Mouse (Mus musculus) forebrain, embryonic 15.5 days (tissue): ENCODE results near the gene Napepld. TPM values are rescaled to one million over a fixed set of nuclear protein-coding genes. Genes with fewer than 3 reads are reported as not detected.
"Not testable (repeated sequence)": the region's sequence is repeated elsewhere in the genome, so short reads cannot be mapped to it uniquely, and the experiment has no call there.

Experiments
- ATAC-seq: fragments of 200-750 bp; cut with Nextera tagmentation; replicated peaks from 2 replicates; pipeline ENCODE4 v1.8.0; 2017; ENCODE audit warnings: mild to moderate bottlenecking, moderate TSS enrichment, moderate library complexity
- H3K27ac ChIP-seq: fragments of 300-500 bp; sonication (generic); replicated peaks from 2 replicates; pipeline ENCODE4 v1.5.1; 2015; ENCODE audit warnings: mild to moderate bottlenecking, inconsistent platforms
- H3K27me3 ChIP-seq: fragments of 300-500 bp; sonication (generic); 2 replicates; pipeline ENCODE4 v1.6.1; 2015; ENCODE audit warnings: inconsistent platforms
- H3K36me3 ChIP-seq: fragments of 300-500 bp; sonication (generic); 2 replicates; pipeline ENCODE4 v1.6.1; 2015; ENCODE audit warnings: mild to moderate bottlenecking, inconsistent platforms
- H3K4me1 ChIP-seq: fragments of 300-500 bp; sonication (generic); 2 replicates; pipeline ENCODE4 v1.6.1; 2015; ENCODE audit warnings: inconsistent platforms
- H3K4me2 ChIP-seq: fragments of 300-500 bp; sonication (generic); replicated peaks from 2 replicates; pipeline ENCODE4 v1.6.1; 2015; ENCODE audit warnings: mild to moderate bottlenecking, inconsistent platforms
- H3K4me3 ChIP-seq: fragments of 300-500 bp; sonication (generic); 2 replicates; pipeline ENCODE4 v1.5.1; 2015; ENCODE audit warnings: mild to moderate bottlenecking, inconsistent platforms
- H3K9ac ChIP-seq: fragments of 300-500 bp; sonication (generic); replicated peaks from 2 replicates; pipeline ENCODE4 v1.6.1; 2015; ENCODE audit warnings: mild to moderate bottlenecking, inconsistent platforms
- H3K9me3 ChIP-seq: fragments of 300-500 bp; sonication (generic); 2 replicates; pipeline ENCODE4 v1.6.1; 2016; ENCODE audit warnings: inconsistent platforms
- WGBS: fragments of 180-500 bp; shearing (Covaris S2); methylation state at CpG from one replicate; pipeline ENCODE4 v1.1.7; 2015; ENCODE audit warnings: mixed read lengths; 5-methylcytosine and 5-hydroxymethylcytosine counted together
- polyA plus RNA-seq: library from polyadenylated mRNA; unstranded; fragments of >200 nt; fragmentation: Nextera tagmentation; extraction: Ambion mirVana; gene quantifications from 2 replicates; pipeline ENCODE4 v1.2.1, GENCODE M21; 2015

The Napepld gene
- polyA plus RNA-seq, 1 experiment from 2014 or later = 3.9 TPM

DNA sequence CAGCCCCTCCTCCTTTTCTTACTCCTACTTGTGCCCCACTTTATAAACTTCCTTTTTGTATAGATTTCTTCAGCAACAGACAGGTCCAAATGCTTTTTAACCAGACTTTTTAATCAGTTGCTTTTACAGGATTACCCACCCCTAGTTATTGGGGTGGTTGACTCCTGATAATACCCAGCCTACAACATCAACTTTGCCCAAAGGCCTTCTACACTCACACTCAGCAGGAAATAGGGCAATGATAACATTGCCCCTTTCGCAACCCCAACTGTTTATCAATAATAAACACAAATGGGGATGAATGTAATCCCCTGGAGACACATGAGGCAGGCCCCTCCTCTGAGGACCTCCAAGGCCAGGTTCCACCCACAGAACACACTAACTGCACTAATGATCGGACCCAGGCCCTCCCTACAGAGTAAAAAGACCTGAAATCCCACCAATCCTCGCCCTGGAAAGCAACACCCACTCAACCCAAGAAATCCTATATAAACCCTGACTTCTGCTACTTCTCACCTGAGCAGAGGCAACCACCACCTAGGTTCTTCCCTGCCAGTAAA lies 84.7 kb downstream of the Napepld start:
- ATAC-seq = no peak
- Histone ChIP-seq H3K9ac (no peak overlapping the region), H3K4me1 (no peaks in the 10 kb centered on the region), H3K27me3 (no peaks in the 10 kb centered on the region), H3K4me2 (no peak overlapping the region), H3K27ac (no peak overlapping the region), H3K4me3 (no peak overlapping the region), H3K36me3 (no peaks in the 10 kb centered on the region), H3K9me3 (no peaks in the 10 kb centered on the region)
- 78% methylated on average over 3 of the region's 3 CpGs for WGBS

GRCm38 (mm10) chr5:21614299-21614698 lies 86.9 kb downstream of the Napepld start:
- WGBS = 98% methylated on average over 11 of the region's 11 CpGs
- not testable (repeated sequence) for H3K9ac ChIP-seq, H3K4me1 ChIP-seq

More at GRCm38 (mm10) chr5:21614299-21614698, 86.9 kb downstream of the Napepld start:
- not testable (repeated sequence) for H3K27me3 ChIP-seq, H3K4me3 ChIP-seq, H3K4me2 ChIP-seq, ATAC-seq, H3K9me3 ChIP-seq, H3K27ac ChIP-seq, H3K36me3 ChIP-seq

Other genes starting within 250 kb of the Napepld start
- 2.6 and 2.7 TPM in 2 replicates for gene Lrrc17, start 157.8 kb downstream of the Napepld start, polyA plus RNA-seq
- 0.33 and 0.34 TPM in 2 replicates for gene Fbxl13, start 55.8 kb downstream of the Napepld start, polyA plus RNA-seq
- 88.5 and 90.3 TPM in 2 replicates for gene Armc10, start 55.6 kb downstream of the Napepld start, polyA plus RNA-seq
- 85.3 and 89.1 TPM in 2 replicates for gene Pmpcb, start 35.7 kb upstream of the Napepld start, polyA plus RNA-seq
- gene Dnajc2, start 83.9 kb upstream of the Napepld start, polyA plus RNA-seq = 69.2 and 72.3 TPM in 2 replicates
- 178 and 186 TPM in 2 replicates for gene Psmc2, start 83.9 kb upstream of the Napepld start, polyA plus RNA-seq
- gene Slc26a5, start 164.2 kb upstream of the Napepld start, polyA plus RNA-seq = 0.09 and 0.37 TPM in 2 replicates